Mouse (Mus musculus) erythroblast, embryonic 14.5 days (primary cell): ENCODE results near the gene Galk1. TPM values are rescaled to one million over a fixed set of nuclear protein-coding genes. Genes with fewer than 3 reads are reported as not detected.
A peak's percentile ranks its signal among the peaks of the same experiment; 100 is the strongest.
"Not testable (repeated sequence)": the region's sequence is repeated elsewhere in the genome, so short reads cannot be mapped to it uniquely, and the experiment has no call there.

Experiments used
- H3K27me3 ChIP-seq: 2 replicates; pipeline ENCODE4 v1.6.1; 2012; ENCODE audit warnings: inconsistent platforms; ENCODE audit not compliant: control insufficient read depth
- H3K36me3 ChIP-seq: 2 replicates; pipeline ENCODE4 v1.6.1; 2012; ENCODE audit warnings: mild to moderate bottlenecking, inconsistent platforms; ENCODE audit not compliant: control insufficient read depth
- H3K4me1 ChIP-seq: 2 replicates; pipeline ENCODE4 v1.6.1; 2012; ENCODE audit warnings: inconsistent platforms; ENCODE audit not compliant: control insufficient read depth
- H3K4me3 ChIP-seq: replicated peaks from 2 replicates; pipeline ENCODE3; 2012; ENCODE audit warnings: moderate library complexity, mild to moderate bottlenecking, inconsistent platforms
- H3K9me3 ChIP-seq: 2 replicates; pipeline ENCODE4 v1.6.1; 2012; ENCODE audit warnings: low read length, inconsistent platforms, mixed read lengths; ENCODE audit not compliant: control insufficient read depth
- GATA1 ChIP-seq: IDR thresholded peaks from 2 replicates; pipeline ENCODE4 v1.6.1; 2012; ENCODE audit warnings: low read length, inconsistent platforms, mixed read lengths
- TAL1 ChIP-seq: IDR thresholded peaks from 3 replicates; pipeline ENCODE4 v1.6.1; 2012; ENCODE audit warnings: low read length, inconsistent platforms, mixed read lengths
- polyA plus RNA-seq: library from polyadenylated mRNA; stranded (reverse); fragments of >175 nt; gene quantifications from 2 replicates; pipeline ENCODE4 v1.2.3, GENCODE M21; 2012

The Galk1 gene
- polyA plus RNA-seq, 1 experiment = 1.9 TPM

- peaks cover 32% of the 10 kb centered on the region for H3K4me1 ChIP-seq
- no peaks in the 10 kb centered on the region for H3K9me3 ChIP-seq
- no peaks in the 10 kb centered on the region for H3K27me3 ChIP-seq
- TF ChIP-seq GATA1 = no peak
- TF ChIP-seq TAL1 = no peak
- H3K36me3 ChIP-seq = peaks cover 37% of the 10 kb centered on the region
- H3K4me3 ChIP-seq = peak overlapping the region; percentile 97
Measured at GRCm38 (mm10) chr11:116024356-116024808, 11.9 kb upstream of the Galk1 start.

- H3K4me3 ChIP-seq = peak overlapping the region; percentile 97
- H3K4me1 ChIP-seq = peaks cover 26% of the 10 kb centered on the region
- TF ChIP-seq GATA1 (no peak), TAL1 (no peak)
- H3K36me3 ChIP-seq = peaks cover 37% of the 10 kb centered on the region
- H3K27me3 ChIP-seq = no peaks in the 10 kb centered on the region
- H3K9me3 ChIP-seq = no peaks in the 10 kb centered on the region
Measured at GRCm38 (mm10) chr11:116023771-116024355, 11.3 kb upstream of the Galk1 start.

GRCm38 (mm10) chr11:116023074-116023770 lies 10.7 kb upstream of the Galk1 start:
- not testable (repeated sequence) for H3K27me3 ChIP-seq, H3K9me3 ChIP-seq
- Histone ChIP-seq H3K36me3 (peaks cover 37% of the 10 kb centered on the region), H3K4me1 (peaks cover 23% of the 10 kb centered on the region), H3K4me3 (peak overlapping the region; percentile 97)

GRCm38 (mm10) chr11:116022256-116022780 lies 9.8 kb upstream of the Galk1 start:
- peaks cover 23% of the 10 kb centered on the region for H3K4me1 ChIP-seq
- H3K27me3 ChIP-seq = no peaks in the 10 kb centered on the region
- H3K4me3 ChIP-seq = peak overlapping the region; percentile 58
- H3K36me3 ChIP-seq = peaks cover 37% of the 10 kb centered on the region
- no peak for TF ChIP-seq TAL1
- no peak for TF ChIP-seq GATA1
- no peaks in the 10 kb centered on the region for H3K9me3 ChIP-seq

- peak overlapping the region; percentile 58 for H3K4me3 ChIP-seq
- H3K9me3 ChIP-seq = no peaks in the 10 kb centered on the region
- H3K36me3 ChIP-seq = peaks cover 37% of the 10 kb centered on the region
- TF ChIP-seq GATA1 (no peak), TAL1 (no peak)
- peaks cover 23% of the 10 kb centered on the region for H3K4me1 ChIP-seq
- H3K27me3 ChIP-seq = no peaks in the 10 kb centered on the region
Measured at GRCm38 (mm10) chr11:116021328-116022220, 9.1 kb upstream of the Galk1 start.

- Histone ChIP-seq H3K9me3 (no peaks in the 10 kb centered on the region), H3K27me3 (peaks cover 7% of the 10 kb centered on the region), H3K4me3 (no peak overlapping the region), H3K36me3 (peaks cover 37% of the 10 kb centered on the region), H3K4me1 (peaks cover 21% of the 10 kb centered on the region)
- TF ChIP-seq TAL1 = no peak
- no peak for TF ChIP-seq GATA1
Measured at GRCm38 (mm10) chr11:116020519-116020922, 8.0 kb upstream of the Galk1 start.

GRCm38 (mm10) chr11:116019976-116020411 lies 7.5 kb upstream of the Galk1 start:
- no peaks in the 10 kb centered on the region for H3K9me3 ChIP-seq
- peaks cover 37% of the 10 kb centered on the region for H3K36me3 ChIP-seq
- no peak overlapping the region for H3K4me3 ChIP-seq
- peaks cover 10% of the 10 kb centered on the region for H3K27me3 ChIP-seq
- TF ChIP-seq TAL1 = no peak
- TF ChIP-seq GATA1 = no peak
- H3K4me1 ChIP-seq = peaks cover 19% of the 10 kb centered on the region

GRCm38 (mm10) chr11:116019360-116019791 lies 6.9 kb upstream of the Galk1 start:
- H3K36me3 ChIP-seq = peaks cover 37% of the 10 kb centered on the region
- peaks cover 15% of the 10 kb centered on the region for H3K27me3 ChIP-seq
- H3K4me3 ChIP-seq = no peak overlapping the region
- TF ChIP-seq TAL1 = no peak
- TF ChIP-seq GATA1 = no peak
- no peaks in the 10 kb centered on the region for H3K9me3 ChIP-seq
- peaks cover 19% of the 10 kb centered on the region for H3K4me1 ChIP-seq

GRCm38 (mm10) chr11:116018867-116019266 lies 6.3 kb upstream of the Galk1 start:
- Histone ChIP-seq H3K27me3 (peaks cover 20% of the 10 kb centered on the region), H3K36me3 (peaks cover 34% of the 10 kb centered on the region), H3K4me1 (peaks cover 19% of the 10 kb centered on the region)
- not testable (repeated sequence) for H3K9me3 ChIP-seq, H3K4me3 ChIP-seq
